Mouse (Mus musculus) gastrocnemius, adult 8-10 months (tissue): ENCODE measurements around the gene Muc3a. TPM values are rescaled to one million over a fixed set of nuclear protein-coding genes. Genes with fewer than 3 reads are reported as not detected.

Source experiments
- total RNA-seq, 4 experiments: library from RNA; stranded (reverse); gene quantifications; 2 replicates each; pipeline ENCODE4 v1.2.4; 2022

Gene Muc3a
- total RNA-seq, 4 experiments from 2014 or later, result 0.22 TPM; not detected in 3

Other genes starting within 250 kb of the Muc3a start
- 1 to 10 TPM in 3 of 4 experiments, under 1 TPM in 1; 0.99 to 2.0 (median 1.2) TPM for gene Cldn15, start 245.8 kb downstream of the Muc3a start, total RNA-seq
- 10 to 100 TPM; 15.9 to 18.1 (median 17.0) TPM for gene Plod3, start 225.4 kb downstream of the Muc3a start, total RNA-seq
- 10 to 100 TPM; 62.4 to 85.5 (median 72.4) TPM for gene Znhit1, start 224.4 kb downstream of the Muc3a start, total RNA-seq
- not detected for gene Vgf, start 186.0 kb downstream of the Muc3a start, total RNA-seq
- 10 to 100 TPM; 15.4 to 22.0 (median 17.8) TPM for gene Ap1s1, start 166.3 kb downstream of the Muc3a start, total RNA-seq
- gene Serpine1, start 140.1 kb downstream of the Muc3a start, total RNA-seq, result 1 to 10 TPM; 1.8 to 7.5 (median 6.2) TPM
- gene Trim56, start 96.2 kb downstream of the Muc3a start, total RNA-seq, result 1 to 10 TPM; 6.5 to 9.0 (median 7.8) TPM
- not detected for gene Muc3, start 63.1 kb downstream of the Muc3a start, total RNA-seq
- 10 to 100 TPM; 15.8 to 27.7 (median 20.1) TPM for gene Ache, start 75.1 kb upstream of the Muc3a start, total RNA-seq
- gene Ufsp1, start 82.2 kb upstream of the Muc3a start, total RNA-seq, result 10 to 100 TPM; 14.6 to 22.7 (median 19.1) TPM
- 10 to 100 TPM; 30.0 to 37.2 (median 34.0) TPM for gene Srrt, start 95.3 kb upstream of the Muc3a start, total RNA-seq
- gene Trip6, start 102.0 kb upstream of the Muc3a start, total RNA-seq, result 1 to 10 TPM; 1.4 to 3.9 (median 2.1) TPM
- gene Slc12a9, start 121.2 kb upstream of the Muc3a start, total RNA-seq, result 1 to 10 TPM; 1.7 to 3.6 (median 1.9) TPM
- 10 to 100 TPM in 1 of 4 experiments, 1 to 10 TPM in 3; 6.9 to 10.7 (median 8.6) TPM for gene Ephb4, start 137.7 kb upstream of the Muc3a start, total RNA-seq